ENCODE assay signal across 9 mouse cellular contexts in genomic region chr7:45238723-45239496, GRCm38 (mm10). TPM values are rescaled to one million over a fixed set of nuclear protein-coding genes. Genes with fewer than 3 reads are reported as not detected.
A peak's percentile ranks its signal among the peaks of the same experiment; 100 is the strongest.
DNase-seq lines count a peak whose midpoint lies in the region; ATAC-seq and TF ChIP-seq lines count a peak whose summit lies in the region.
"Had no signal": no experiment of that assay in that cellular context is flagged by ENCODE, and none has a peak within 500 bp of the region (broad histone marks: within the 10 kb centered on the region; RNA-seq: fewer than 3 reads in every experiment).

TSS of gene Cd37 (minus strand) at chr7:45239115.

- DNase-seq in intestine, embryonic 14.5 days (ENCODE audit: low spot score), result no peak
- DNase-seq in gonadal fat pad, adult 2 months (ENCODE audit: low read depth), result no peak
- peak; percentile 53 for DNase-seq in lung, postnatal 25 days (ENCODE audit: low spot score)
- DNase-seq in thymus, adult 2 months, result peak; percentile 79
- DNase-seq in layer of hippocampus, adult 18-20 months (ENCODE audit: low spot score in 2 of 2), result no peak
- DNase-seq in embryo, embryonic 11 days, result no peak
- DNase-seq in ovary, adult 18-20 months (ENCODE audit: low spot score), result no peak

- no peak within 1 kb of the TSS for H3K27ac ChIP-seq in intestine, embryonic 14.5 days (ENCODE audit: low read depth)
- no peak within 1 kb of the TSS for H3K27ac ChIP-seq in intestine, embryonic 16.5 days (ENCODE audit: low read length)
- peak within 1 kb of the TSS; percentile 85 for H3K27ac ChIP-seq in thymus, adult 2 months (ENCODE audit: control insufficient read depth, insufficient read depth, low read length)
- H3K27ac ChIP-seq: limb, embryonic 12.5 days had no signal

- H3K4me2 ChIP-seq in intestine, embryonic 14.5 days (ENCODE audit: low read length), result peak within 1 kb of the TSS; percentile 22; the same call in 1 of the 2 replicates
- no peak within 1 kb of the TSS for H3K4me2 ChIP-seq in intestine, embryonic 16.5 days (ENCODE audit: low read depth, low read length)

- ATAC-seq in intestine, embryonic 14.5 days (replicated peaks; ENCODE audit: low FRiP score, low TSS enrichment, low read depth), result no peak
- ATAC-seq in intestine, embryonic 16.5 days, result no peak

- peaks cover under 1% of the 10 kb centered on the region for H3K36me3 ChIP-seq in intestine, embryonic 14.5 days (ENCODE audit: control insufficient read depth, insufficient read depth, low read length)
- no peaks in the 10 kb centered on the region for H3K36me3 ChIP-seq in intestine, embryonic 16.5 days (ENCODE audit: control insufficient read depth, insufficient read depth, low read length)
- H3K36me3 ChIP-seq in thymus, adult 2 months (ENCODE audit: control insufficient read depth, insufficient read depth, low read length), result no peaks in the 10 kb centered on the region
- H3K36me3 ChIP-seq: limb, embryonic 12.5 days had no signal

- WGBS in intestine, embryonic 14.5 days, result 38% methylated on average over 20 of the region's 20 CpGs
- WGBS in intestine, embryonic 16.5 days, result 35% methylated on average over 20 of the region's 20 CpGs
- 4% methylated on average over 20 of the region's 20 CpGs for WGBS in thymus, adult 2 months

- H3K4me1 ChIP-seq in intestine, embryonic 14.5 days (replicated peaks; ENCODE audit: control insufficient read depth, insufficient read depth, low read length), result peaks cover 15% of the 10 kb centered on the region
- H3K4me1 ChIP-seq in intestine, embryonic 16.5 days (ENCODE audit: control insufficient read depth, insufficient read depth, low read length), result peaks cover 23% of the 10 kb centered on the region
- H3K4me1 ChIP-seq in thymus, adult 2 months (replicated peaks; ENCODE audit: control insufficient read depth, insufficient read depth, low read length), result peaks cover 24% of the 10 kb centered on the region

- no peaks in the 10 kb centered on the region for H3K9me3 ChIP-seq in intestine, embryonic 14.5 days (ENCODE audit: control insufficient read depth, low read length)
- no peaks in the 10 kb centered on the region for H3K9me3 ChIP-seq in intestine, embryonic 16.5 days (ENCODE audit: control insufficient read depth, low read length)
- H3K9me3 ChIP-seq: limb, embryonic 12.5 days had no signal

- TF ChIP-seq POLR2A in thymus, adult 2 months (IDR thresholded peaks at IDR 0.05; ENCODE audit: control insufficient read depth, extremely low read depth, insufficient read depth, low read length, poor library complexity), result no peak

- no peaks in the 10 kb centered on the region for H3K27me3 ChIP-seq in intestine, embryonic 14.5 days (replicated peaks; ENCODE audit: control insufficient read depth, insufficient read depth, low read length)
- H3K27me3 ChIP-seq in intestine, embryonic 16.5 days (replicated peaks; ENCODE audit: control insufficient read depth, insufficient read depth, low read length), result 0 out of 2 replicates have a peak, but pooled peaks cover 3% of the 10 kb centered on the region
- no peaks in the 10 kb centered on the region for H3K27me3 ChIP-seq in thymus, adult 2 months (ENCODE audit: control insufficient read depth, insufficient read depth, low read length)

- H3K9ac ChIP-seq in intestine, embryonic 14.5 days (ENCODE audit: low read length), result no peak within 1 kb of the TSS
- no peak within 1 kb of the TSS for H3K9ac ChIP-seq in intestine, embryonic 16.5 days (ENCODE audit: low read depth, low read length)
- H3K9ac ChIP-seq: limb, embryonic 12.5 days had no signal

- no peak for TF ChIP-seq CTCF in thymus, adult 2 months (IDR thresholded peaks at IDR 0.05; ENCODE audit: borderline replicate concordance, control insufficient read depth, extremely low read depth, insufficient read depth, low read length, poor library complexity)

- no peak within 1 kb of the TSS for H3K4me3 ChIP-seq in intestine, embryonic 14.5 days (ENCODE audit: low read depth, low read length)
- H3K4me3 ChIP-seq in intestine, embryonic 16.5 days (ENCODE audit: low read length), result no peak within 1 kb of the TSS
- peak within 1 kb of the TSS; percentile 84 for H3K4me3 ChIP-seq in thymus, adult 2 months (ENCODE audit: control insufficient read depth, insufficient read depth, low read length)
- H3K4me3 ChIP-seq: limb, embryonic 12.5 days had no signal

RNA-seq across cellular contexts. Expression of gene Cd37, which starts in this region (rescaled TPM):
- polyA plus RNA-seq in intestine, embryonic 14.5 days (2014; fragmentation: Nextera tagmentation; extraction: Ambion mirVana), result 2.6 and 3.0 TPM in 2 replicates
- 4.2 and 5.0 TPM in 2 replicates for polyA plus RNA-seq in intestine, embryonic 16.5 days (2015; fragmentation: Nextera tagmentation; extraction: Ambion mirVana)
- polyA plus RNA-seq in gonadal fat pad, adult 2 months (2012; rRNA removed), result 19.8 and 24.3 TPM in 2 replicates
- 412 and 423 TPM in 2 replicates for polyA plus RNA-seq in thymus, adult 2 months (2012; rRNA removed)
- total RNA-seq in layer of hippocampus, adult 18-20 months (2021), result 1 to 10 TPM; 4.5 to 4.8 TPM

Comparison
In these comparisons a context has a peak if more than half of its experiments do, and no peak if none do; other contexts are left out.
1. RNA of gene Cd37 (polyA plus RNA-seq): 412 to 423 TPM in thymus, adult 2 months; 19.8 to 24.3 TPM in gonadal fat pad, adult 2 months, 4.2 to 5.0 TPM in intestine, embryonic 16.5 days and 2.6 to 3.0 TPM in intestine, embryonic 14.5 days; every median in the first group is over 10 times any median in the second.
2. DNase-seq: peak in lung, postnatal 25 days (single experiment) and thymus, adult 2 months (single experiment); none in intestine, embryonic 14.5 days (single experiment), gonadal fat pad, adult 2 months (single experiment), layer of hippocampus, adult 18-20 months (0 of 2), embryo, embryonic 11 days (single experiment) and ovary, adult 18-20 months (single experiment).